Mouse (Mus musculus) Patski (cell line): Measurements from ENCODE around the gene Prkar2b. TPM values are rescaled to one million over a fixed set of nuclear protein-coding genes. Genes with fewer than 3 reads are reported as not detected.
A peak's percentile ranks its signal among the peaks of the same experiment; 100 is the strongest.

Source experiments
- ATAC-seq: fragments of 100-300 bp; one replicate; pipeline ENCODE4 v1.8.0; 2021
- CTCF ChIA-PET: fragments of 350-600 bp; sonication (Branson Sonifier 250); formaldehyde crosslinking; loops from one replicate; lab custom pipeline; 2022; ENCODE audit warnings: inconsistent platforms; lab: Charles Lee
- POLR2A ChIA-PET: fragments of 350-600 bp; sonication (Branson Sonifier 250); formaldehyde crosslinking; loops from one replicate; lab custom pipeline; 2022; ENCODE audit warnings: antibody characterized with exemption, inconsistent platforms; lab: Charles Lee
- DNase-seq: peaks from one replicate; pipeline ENCODE4 v3.0.0-alpha.2; 2011; ENCODE audit warnings: low read depth, low spot score
- H3K27me3 ChIP-seq: fragments of 371-371 bp; one replicate; pipeline ENCODE4 v1.5.1; 2021
- CTCF ChIP-seq: fragments of 100-300 bp; IDR thresholded peaks from one replicate; pipeline ENCODE4 v1.5.1; 2021
- in situ Hi-C: fragments of 300-500 bp; cut with MboI; formaldehyde crosslinking; loops from 3 replicates; pipeline ENCODE4 v1.11.1; 2018; ENCODE audit warnings: low pct_unique_long_range_greater_than_20kb, mixed read lengths
- polyA plus RNA-seq: library from polyadenylated mRNA; unstranded; gene quantifications from one replicate; pipeline ENCODE4 v1.2.3, GENCODE M21; 2021

Prkar2b gene
- polyA plus RNA-seq, 1 experiment from 2014 or later, result 59.1 TPM

DNA sequence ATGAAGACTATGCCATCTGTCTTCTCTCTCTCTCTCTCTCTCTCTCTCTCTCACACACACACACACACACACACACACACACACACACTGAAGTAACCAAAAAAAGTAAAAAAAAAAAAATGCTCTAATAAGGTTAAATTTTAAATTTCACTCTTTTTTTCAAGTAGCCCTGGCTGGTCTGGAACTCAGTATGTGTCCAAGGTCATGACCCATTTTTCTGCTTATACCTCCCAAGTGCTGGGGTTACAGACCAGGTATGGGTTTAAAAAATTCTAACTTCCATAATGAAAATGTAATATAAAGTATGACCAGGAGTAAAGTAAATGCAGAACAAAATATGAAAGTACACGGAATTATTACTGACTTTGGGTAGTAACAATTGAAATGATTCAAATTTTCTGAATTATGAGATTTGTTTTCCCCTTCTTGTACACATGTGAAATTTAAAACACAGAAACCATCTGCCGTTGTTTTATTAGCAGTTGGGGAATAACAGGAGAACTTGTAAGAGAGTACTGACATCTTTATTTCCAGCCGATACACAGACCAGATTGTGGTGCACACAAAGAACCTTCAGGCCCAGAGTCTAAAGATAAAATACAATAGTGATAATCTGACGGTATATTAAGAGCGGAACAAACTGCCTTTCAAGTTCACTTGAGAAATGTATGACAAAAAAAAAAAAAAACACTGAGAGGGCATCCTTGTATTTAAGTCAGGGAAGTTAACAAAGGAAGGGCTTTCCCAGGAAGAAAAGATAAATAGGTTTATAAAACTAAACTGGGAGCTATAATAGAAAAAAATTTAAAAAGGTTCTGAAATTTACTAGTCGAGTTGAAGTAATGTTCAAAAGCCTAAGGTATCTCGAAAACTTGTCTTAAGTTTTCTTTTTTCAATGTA lies 112.7 kb downstream of the Prkar2b start:
- CTCF ChIA-PET, result interaction anchor here (0.7 to 1.1 kb wide), 2 partner anchors 12 to 24 kb away, joined by 3 to 5 read pairs; no protein-coding TSS in a partner anchor
- no peak for DNase-seq
- in situ Hi-C loops, result loop anchor here (25.0 kb wide), 1 partner anchor 811 kb away; no protein-coding TSS in a partner anchor

DNA sequence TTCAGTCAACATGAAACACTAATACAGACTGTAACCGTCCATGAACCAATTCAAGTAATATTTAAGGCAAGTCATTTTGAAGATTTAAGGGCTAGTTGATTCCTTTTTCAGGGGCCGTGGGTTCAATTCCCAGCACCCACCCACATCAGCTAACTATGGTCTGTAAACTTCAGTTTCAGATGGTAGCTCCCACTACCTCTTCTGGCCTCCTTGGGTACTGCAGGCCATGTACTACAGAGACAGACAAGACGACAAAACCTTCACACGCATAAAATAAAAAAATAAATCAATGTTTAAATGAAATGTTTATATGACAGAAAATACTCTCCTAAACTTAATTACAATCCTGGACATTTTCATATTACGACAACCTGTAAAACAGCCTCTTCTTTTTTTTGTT lies 113.6 kb downstream of the Prkar2b start:
- DNase-seq, result no peak

More for the DNA sequence above, 112.7 kb downstream of the Prkar2b start:
- no peak for TF ChIP-seq CTCF
- POLR2A ChIA-PET, result interaction anchor here (0.6 kb wide), 1 partner anchor 282 kb away, joined by 4 read pairs; no protein-coding TSS in a partner anchor
- no peak for ATAC-seq
- no peaks in the 10 kb centered on the region for H3K27me3 ChIP-seq

DNA sequence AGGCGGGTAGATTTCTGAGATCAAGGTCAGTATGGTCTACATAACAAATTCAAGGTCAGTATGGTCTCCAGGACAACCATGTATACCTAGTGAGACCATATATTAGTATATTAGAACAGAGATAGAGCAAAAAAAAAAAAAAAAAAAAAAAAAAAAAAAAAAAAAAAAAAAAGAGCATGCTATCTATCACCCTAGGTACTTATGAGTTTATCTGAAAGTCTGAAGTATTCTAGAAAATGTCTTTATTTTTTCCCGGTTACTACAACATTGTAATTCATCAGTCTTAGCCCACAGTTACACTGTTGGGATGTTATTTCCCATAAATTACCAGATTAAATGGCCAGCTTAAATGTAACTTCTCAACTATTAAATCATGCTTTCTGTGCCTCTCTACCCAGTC lies 116.7 kb downstream of the Prkar2b start:
- DNase-seq (no peak), ATAC-seq (no peak)
- ChIA-PET POLR2A (no interaction called here), CTCF (no interaction called here)
- no peaks in the 10 kb centered on the region for H3K27me3 ChIP-seq
- no peak for TF ChIP-seq CTCF
- in situ Hi-C loops, result loop anchor here (25.0 kb wide), 1 partner anchor 807 kb away; no protein-coding TSS in a partner anchor

More for the DNA sequence above, 113.6 kb downstream of the Prkar2b start:
- in situ Hi-C loops, result loop anchor here (25.0 kb wide), 1 partner anchor 810 kb away; no protein-coding TSS in a partner anchor
- ChIA-PET POLR2A (no interaction called here), CTCF (interaction anchor here (0.7 to 1.4 kb wide), 3 partner anchors 10 to 23 kb away, joined by 3 to 5 read pairs (median 3); no protein-coding TSS in a partner anchor)
- ATAC-seq, result no peak
- no peaks in the 10 kb centered on the region for H3K27me3 ChIP-seq
- TF ChIP-seq CTCF, result peak; percentile 53

DNA sequence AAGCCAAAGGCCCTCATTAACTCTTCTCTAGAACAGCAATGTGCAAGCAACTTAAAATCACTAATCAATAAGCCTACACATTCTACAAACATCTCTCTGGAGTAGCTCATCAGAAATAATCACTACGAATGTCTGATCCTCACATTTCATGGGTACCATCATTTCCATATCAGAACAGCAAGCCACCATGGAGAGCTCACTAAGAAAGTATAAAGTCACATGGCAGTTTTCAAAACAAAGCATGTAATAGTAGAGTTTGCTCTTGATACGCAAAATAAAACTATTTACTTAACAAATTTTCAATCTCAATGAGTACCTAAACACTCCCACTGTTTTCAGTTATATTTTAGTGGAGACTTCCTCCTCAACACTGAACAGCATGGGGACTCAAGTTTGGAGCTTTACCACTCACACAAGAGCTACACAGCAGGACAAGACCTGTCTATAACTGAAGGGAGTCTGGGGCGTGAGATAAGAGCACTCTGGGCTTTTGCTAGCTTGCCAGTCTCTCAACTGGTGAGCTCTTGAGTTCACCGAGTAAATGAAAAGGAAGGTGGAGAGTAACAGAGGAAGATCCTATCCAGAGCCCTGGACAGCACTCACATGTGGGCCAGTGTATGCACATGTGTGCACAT lies 118.0 kb downstream of the Prkar2b start:
- in situ Hi-C loops, result loop anchor here (25.0 kb wide), 1 partner anchor 806 kb away; no protein-coding TSS in a partner anchor
- ATAC-seq (no peak), DNase-seq (no peak)
- POLR2A ChIA-PET, result no interaction called here
- TF ChIP-seq CTCF, result no peak
- H3K27me3 ChIP-seq, result no peaks in the 10 kb centered on the region
- CTCF ChIA-PET, result no interaction called here

DNA sequence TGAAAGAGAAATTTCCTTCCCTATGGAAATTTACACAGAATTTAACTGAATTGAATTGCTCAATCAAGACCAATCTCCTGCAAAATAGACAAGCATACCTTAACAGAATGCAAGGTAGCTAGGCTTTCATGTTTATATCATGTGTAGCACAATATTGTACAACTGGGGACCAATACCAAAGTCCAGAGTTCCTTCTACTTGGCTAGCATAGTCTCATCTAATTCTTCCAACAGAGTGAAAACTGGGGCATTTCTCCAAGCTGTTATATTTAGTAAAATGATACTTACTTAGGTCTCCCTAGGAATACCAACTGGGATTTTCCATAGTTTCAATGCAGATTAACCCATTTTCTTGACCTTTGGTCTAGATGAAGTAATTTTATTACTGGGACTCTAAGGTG lies 122.1 kb downstream of the Prkar2b start:
- TF ChIP-seq CTCF, result no peak
- DNase-seq (no peak), ATAC-seq (no peak)
- ChIA-PET POLR2A (no interaction called here), CTCF (interaction anchor here (0.8 kb wide), 1 partner anchor 11 kb away, joined by 3 read pairs; no protein-coding TSS in a partner anchor)
- in situ Hi-C loops, result loop anchor here (10.0 to 25.0 kb wide), 2 partner anchors 554 to 802 kb away; no protein-coding TSS in a partner anchor
- H3K27me3 ChIP-seq, result no peaks in the 10 kb centered on the region

DNA sequence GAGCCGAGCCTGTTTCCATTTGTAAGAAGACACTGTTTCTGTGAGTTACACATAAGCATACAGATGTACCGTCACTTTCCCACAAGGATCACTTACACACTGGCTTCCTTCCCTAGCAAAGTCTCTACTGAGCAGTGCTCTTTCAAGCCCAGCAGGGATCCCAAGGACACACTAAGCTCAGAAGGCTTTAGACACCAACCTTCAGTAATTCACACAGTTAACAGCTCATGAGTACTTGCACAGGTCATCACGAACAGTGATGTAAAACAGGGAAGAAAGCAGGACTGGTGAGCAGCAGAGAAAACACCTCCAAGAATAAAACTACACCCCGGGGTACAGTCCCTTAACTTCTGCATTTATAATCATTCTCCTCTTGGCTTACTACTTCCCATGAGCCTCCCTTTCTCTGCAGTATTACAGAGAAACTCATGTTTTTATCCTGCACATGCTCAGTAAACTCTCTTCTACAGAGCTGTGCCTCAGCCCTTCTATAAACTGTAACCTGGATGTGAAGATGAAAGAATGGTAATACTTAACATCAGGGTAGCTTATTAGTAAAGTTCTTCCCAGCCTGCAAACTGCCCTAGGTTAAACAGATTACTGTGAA lies 122.6 kb downstream of the Prkar2b start:
- DNase-seq (no peak), ATAC-seq (no peak)
- no peak for TF ChIP-seq CTCF
- ChIA-PET CTCF (interaction anchor here (0.8 to 1.8 kb wide), 3 partner anchors 8 to 11 kb away, joined by 3 to 4 read pairs (median 3); no protein-coding TSS in a partner anchor), POLR2A (no interaction called here)
- in situ Hi-C loops, result loop anchor here (10.0 to 25.0 kb wide), 2 partner anchors 554 to 801 kb away; no protein-coding TSS in a partner anchor
- no peaks in the 10 kb centered on the region for H3K27me3 ChIP-seq

DNA sequence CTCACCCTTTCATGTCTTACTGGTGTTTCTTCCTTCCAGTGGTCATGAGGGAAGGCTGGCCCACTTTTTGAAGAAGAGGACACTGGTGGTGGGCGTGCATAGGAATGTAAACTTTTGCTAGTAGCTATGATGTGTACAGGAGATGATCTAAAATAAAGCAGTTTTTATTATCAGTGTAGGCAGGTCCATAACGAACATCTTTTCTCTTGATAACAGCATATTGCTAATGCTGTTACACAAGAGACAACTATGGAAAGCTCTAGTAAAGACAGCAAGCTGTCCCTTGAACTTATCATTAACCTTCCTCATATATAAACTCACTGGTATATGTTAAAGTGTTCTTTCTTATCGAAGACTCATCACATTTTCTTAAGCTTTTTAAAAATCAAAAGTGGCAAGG lies 123.5 kb downstream of the Prkar2b start:
- POLR2A ChIA-PET, result no interaction called here
- no peak for ATAC-seq
- in situ Hi-C loops, result loop anchor here (10.0 to 25.0 kb wide), 2 partner anchors 553 to 800 kb away; no protein-coding TSS in a partner anchor
- CTCF ChIA-PET, result interaction anchor here (1.0 to 1.8 kb wide), 2 partner anchors 9 to 11 kb away, joined by 3 to 4 read pairs; no protein-coding TSS in a partner anchor
- DNase-seq, result no peak
- no peaks in the 10 kb centered on the region for H3K27me3 ChIP-seq
- TF ChIP-seq CTCF, result no peak

DNA sequence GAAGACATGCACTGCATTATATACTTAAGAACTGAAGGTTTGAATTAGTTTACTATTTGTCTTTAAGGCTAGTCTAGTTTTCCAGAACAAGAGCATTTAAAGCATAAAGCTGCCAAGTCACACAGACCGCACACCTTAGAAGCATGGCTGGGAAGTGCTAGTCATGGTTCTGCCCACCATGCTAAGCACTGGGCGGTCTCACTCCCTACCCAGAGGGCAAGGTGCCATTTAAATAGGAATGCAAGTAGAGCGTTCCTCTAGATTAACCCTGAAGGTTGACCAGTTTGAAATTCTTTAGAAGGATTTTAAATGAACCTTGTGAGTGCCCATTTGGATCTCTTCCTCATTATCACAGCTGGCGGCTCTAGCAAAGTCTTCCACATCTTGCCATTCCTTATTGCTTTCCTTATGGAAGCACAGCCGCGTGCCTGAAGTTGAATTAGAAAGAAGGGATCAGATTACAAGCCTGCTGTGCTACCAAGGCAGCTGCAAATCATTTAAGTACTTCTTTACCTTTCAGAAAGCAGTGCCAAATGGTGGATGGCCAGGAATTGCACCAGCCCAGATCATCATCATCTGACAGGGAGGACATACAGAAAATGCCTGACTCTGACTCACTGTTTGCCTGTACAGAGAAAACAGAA lies 124.3 kb downstream of the Prkar2b start:
- in situ Hi-C loops, result loop anchor here (10.0 to 25.0 kb wide), 2 partner anchors 552 to 799 kb away; no protein-coding TSS in a partner anchor
- no peak for ATAC-seq
- H3K27me3 ChIP-seq, result no peaks in the 10 kb centered on the region
- ChIA-PET POLR2A (no interaction called here), CTCF (interaction anchor here (1.6 to 1.8 kb wide), 2 partner anchors 10 to 11 kb away, joined by 4 to 5 read pairs; no protein-coding TSS in a partner anchor)
- no peak for TF ChIP-seq CTCF
- DNase-seq, result no peak

DNA sequence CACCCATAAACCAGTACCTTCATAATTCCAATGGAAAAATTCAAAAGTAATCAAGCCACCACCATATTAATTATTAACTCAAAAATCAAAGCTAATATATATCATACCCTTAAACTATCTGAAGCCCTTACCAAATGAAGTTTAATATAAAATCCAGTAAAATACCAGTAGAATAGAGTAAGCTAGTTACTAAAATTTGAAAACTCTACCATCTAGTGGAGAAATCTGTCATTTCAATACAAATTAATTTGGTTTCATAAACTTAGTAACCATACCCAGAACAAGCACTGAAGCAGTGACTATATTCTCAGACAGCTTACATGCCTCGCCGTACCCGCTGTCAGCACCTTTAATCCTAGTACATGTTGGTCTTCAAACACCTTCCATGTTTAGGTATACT lies 129.3 kb downstream of the Prkar2b start:
- DNase-seq (no peak), ATAC-seq (no peak)
- in situ Hi-C loops, result loop anchor here (10.0 to 25.0 kb wide), 2 partner anchors 547 to 795 kb away; no protein-coding TSS in a partner anchor
- peak; percentile 15 for TF ChIP-seq CTCF
- CTCF ChIA-PET, result interaction anchor here (1.6 kb wide), 1 partner anchor 14 kb away, joined by 5 read pairs; no protein-coding TSS in a partner anchor
- POLR2A ChIA-PET, result no interaction called here
- no peaks in the 10 kb centered on the region for H3K27me3 ChIP-seq
